22 mouse cellular contexts compared by ENCODE assay signal in the genomic region with DNA sequence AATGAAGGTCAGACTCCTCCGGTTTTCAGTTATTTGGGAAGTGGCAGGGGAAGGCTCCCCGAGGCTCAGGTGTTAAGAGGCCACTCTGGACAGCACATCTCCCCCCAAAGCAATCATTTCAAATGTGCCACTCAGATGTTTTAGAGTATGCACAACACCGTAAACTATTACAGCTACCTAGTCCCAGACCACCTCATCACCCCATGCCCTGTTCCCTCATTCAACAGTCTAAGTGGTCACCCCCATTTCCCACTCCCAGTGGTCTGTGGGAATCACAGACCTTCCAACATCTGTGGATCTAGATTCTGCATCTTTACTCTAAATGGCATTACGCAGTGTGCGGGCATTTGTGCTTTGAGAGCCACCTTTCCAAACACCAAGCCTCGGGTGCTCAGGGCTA. TPM values are rescaled to one million over a fixed set of nuclear protein-coding genes. Genes with fewer than 3 reads are reported as not detected.
DNase-seq lines count a peak whose midpoint lies in the region; ATAC-seq lines count a peak whose summit lies in the region.
"Had no signal": no experiment of that assay in that cellular context is flagged by ENCODE, and none has a peak within 500 bp of the region (broad histone marks: within the 10 kb centered on the region; RNA-seq: fewer than 3 reads in every experiment).

No protein-coding gene starts in this region.

- H3K4me2 ChIP-seq in lung, embryonic 15.5 days, result no peak overlapping the region
- H3K4me2 ChIP-seq in midbrain, embryonic 11.5 days, result no peak overlapping the region
- H3K4me2 ChIP-seq in midbrain, embryonic 13.5 days (replicated peaks), result no peak overlapping the region
- H3K4me2 ChIP-seq in neural tube, embryonic 15.5 days, result no peak overlapping the region

- no peak overlapping the region for H3K4me3 ChIP-seq in lung, embryonic 15.5 days
- H3K4me3 ChIP-seq in midbrain, embryonic 11.5 days (ENCODE audit: low read depth, low read length), result no peak overlapping the region
- no peak overlapping the region for H3K4me3 ChIP-seq in midbrain, embryonic 13.5 days (replicated peaks)
- no peak overlapping the region for H3K4me3 ChIP-seq in neural tube, embryonic 15.5 days (replicated peaks)

- peak overlapping the region; percentile 22; the same call in 1 of the 2 replicates for H3K27ac ChIP-seq in lung, embryonic 15.5 days
- H3K27ac ChIP-seq in midbrain, embryonic 11.5 days (ENCODE audit: low read depth, low read length), result no peak overlapping the region
- no peak overlapping the region for H3K27ac ChIP-seq in midbrain, embryonic 13.5 days
- H3K27ac ChIP-seq in neural tube, embryonic 15.5 days (replicated peaks), result no peak overlapping the region

- no peaks in the 10 kb centered on the region for H3K36me3 ChIP-seq in lung, embryonic 15.5 days
- no peaks in the 10 kb centered on the region for H3K36me3 ChIP-seq in midbrain, embryonic 11.5 days (ENCODE audit: control insufficient read depth, insufficient read depth, low read length)
- no peaks in the 10 kb centered on the region for H3K36me3 ChIP-seq in midbrain, embryonic 13.5 days
- no peaks in the 10 kb centered on the region for H3K36me3 ChIP-seq in neural tube, embryonic 15.5 days

- H3K4me1 ChIP-seq in lung, embryonic 15.5 days, result peaks cover 20% of the 10 kb centered on the region
- no peaks in the 10 kb centered on the region for H3K4me1 ChIP-seq in midbrain, embryonic 11.5 days (ENCODE audit: control insufficient read depth, insufficient read depth, low read length)
- H3K4me1 ChIP-seq in midbrain, embryonic 13.5 days (replicated peaks), result no peaks in the 10 kb centered on the region
- no peaks in the 10 kb centered on the region for H3K4me1 ChIP-seq in neural tube, embryonic 15.5 days

- ATAC-seq in lung, embryonic 15.5 days (ENCODE audit: borderline replicate concordance, extremely low read depth, low FRiP score, low TSS enrichment), result no peak
- ATAC-seq in midbrain, embryonic 11.5 days (ENCODE audit: low FRiP score), result no peak
- no peak for ATAC-seq in midbrain, embryonic 13.5 days
- ATAC-seq in neural tube, embryonic 15.5 days (ENCODE audit: low FRiP score), result no peak
- ATAC-seq: activated CD4-positive, CD25-positive, alpha-beta regulatory T cell, adult 4 months; CD4-positive, CD25-positive, alpha-beta regulatory T cell, adult 4 months; Patski had no signal

- H3K9ac ChIP-seq in lung, embryonic 15.5 days, result no peak overlapping the region
- no peak overlapping the region for H3K9ac ChIP-seq in midbrain, embryonic 11.5 days (ENCODE audit: low read length)
- H3K9ac ChIP-seq in midbrain, embryonic 13.5 days (replicated peaks), result no peak overlapping the region
- H3K9ac ChIP-seq in neural tube, embryonic 15.5 days (replicated peaks), result no peak overlapping the region

- peak; percentile 61 for DNase-seq in heart, adult 11 months
- no peak for DNase-seq in heart, adult 9 months (ENCODE audit: low spot score in 2 of 2)
- DNase-seq in lung, postnatal 4 days, result no peak
- peak; percentile 57 for DNase-seq in midbrain, embryonic 11.5 days (ENCODE audit: low spot score, missing footprints)
- peak; percentile 4 for DNase-seq in neural tube, embryonic 10.5 days (ENCODE audit: extremely low spot score, low spot score)
- DNase-seq: adrenal gland, adult 2 months; adrenal gland, adult 8-10 months; adrenal gland, postnatal 10 days; adrenal gland, postnatal 14 days; adrenal gland, postnatal 25 days; adrenal gland, postnatal 36 days; B cell, adult 2 months; cerebellum, adult 11 months; cerebellum, adult 11-12 months had no signal

- H3K9me3 ChIP-seq in lung, embryonic 15.5 days, result no peaks in the 10 kb centered on the region
- H3K9me3 ChIP-seq in midbrain, embryonic 11.5 days (ENCODE audit: control insufficient read depth, low read length), result no peaks in the 10 kb centered on the region
- no peaks in the 10 kb centered on the region for H3K9me3 ChIP-seq in midbrain, embryonic 13.5 days
- no peaks in the 10 kb centered on the region for H3K9me3 ChIP-seq in neural tube, embryonic 15.5 days (replicated peaks)
- H3K9me3 ChIP-seq: G1E had no signal

- 68% methylated on average over 6 of the region's 6 CpGs for WGBS in lung, embryonic 15.5 days
- 91% methylated on average over 6 of the region's 6 CpGs for WGBS in midbrain, embryonic 11.5 days
- WGBS in midbrain, embryonic 13.5 days, result 90% methylated on average over 6 of the region's 6 CpGs
- 89% methylated on average over 6 of the region's 6 CpGs for WGBS in neural tube, embryonic 15.5 days

- no peaks in the 10 kb centered on the region for H3K27me3 ChIP-seq in lung, embryonic 15.5 days
- H3K27me3 ChIP-seq in midbrain, embryonic 11.5 days (ENCODE audit: control insufficient read depth, insufficient read depth, low read length), result no peaks in the 10 kb centered on the region
- no peaks in the 10 kb centered on the region for H3K27me3 ChIP-seq in midbrain, embryonic 13.5 days
- H3K27me3 ChIP-seq in neural tube, embryonic 15.5 days (replicated peaks), result no peaks in the 10 kb centered on the region
- H3K27me3 ChIP-seq: CH12.LX, Patski had no signal

RNA-seq across cellular contexts. Expression of a gene that starts 21.9 kb away (rescaled TPM):
- polyA plus RNA-seq in lung, embryonic 15.5 days (2015; fragmentation: Nextera tagmentation; extraction: Ambion mirVana), result 4.6 and 5.2 TPM in 2 replicates
- 7.3 and 9.2 TPM in 2 replicates for polyA plus RNA-seq in midbrain, embryonic 11.5 days (2014; fragmentation: Nextera tagmentation; extraction: Ambion mirVana)
- polyA plus RNA-seq in midbrain, embryonic 13.5 days (2015; fragmentation: Nextera tagmentation; extraction: Ambion mirVana), result 5.0 and 6.3 TPM in 2 replicates
- polyA plus RNA-seq in neural tube, embryonic 15.5 days (2015; fragmentation: Nextera tagmentation; extraction: Ambion mirVana), result 7.3 and 10.2 TPM in 2 replicates

Comparison
In these comparisons a context has a peak if more than half of its experiments do, and no peak if none do; other contexts are left out.
1. DNase-seq: peak in heart, adult 11 months (single experiment), midbrain, embryonic 11.5 days (single experiment) and neural tube, embryonic 10.5 days (single experiment); none in heart, adult 9 months (0 of 2) and lung, postnatal 4 days (0 of 2).